17 mouse cellular contexts compared by ENCODE assay signal in the genomic region with DNA sequence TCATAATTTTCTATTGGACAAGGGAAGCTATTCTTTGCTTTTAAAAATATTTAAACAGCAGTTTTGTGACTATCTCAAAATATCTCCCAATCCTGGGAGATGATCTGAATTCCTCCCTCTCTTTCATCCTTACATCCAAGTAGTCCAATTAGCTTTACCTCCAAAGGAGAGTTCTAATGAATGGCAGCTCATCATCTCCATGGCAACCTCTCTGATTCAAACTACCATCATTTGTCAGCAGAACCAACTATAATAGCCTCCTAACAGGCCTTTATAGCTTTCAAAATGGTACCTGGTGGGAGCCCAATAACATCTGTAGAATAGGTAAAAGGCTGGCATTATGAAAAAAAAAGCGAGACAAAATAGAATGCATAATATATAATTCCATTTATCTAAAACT.
"Had no signal": no experiment of that assay in that cellular context is flagged by ENCODE, and none has a peak within 500 bp of the region (broad histone marks: within the 10 kb centered on the region; RNA-seq: fewer than 3 reads in every experiment).

No protein-coding gene starts in this region.

- ATAC-seq: liver, postnatal 0 days; lung, postnatal 0 days had no signal

- H3K27me3 ChIP-seq: liver, embryonic 15.5 days; lung, embryonic 15.5 days; megakaryocyte, embryonic 14.5 days; midbrain, embryonic 12.5 days; neural tube, embryonic 12.5 days; stomach, embryonic 15.5 days had no signal

- H3K4me3 ChIP-seq: liver, embryonic 15.5 days; lung, embryonic 15.5 days; megakaryocyte, embryonic 14.5 days; midbrain, embryonic 12.5 days; neural tube, embryonic 12.5 days; stomach, embryonic 15.5 days had no signal

- H3K36me3 ChIP-seq: liver, embryonic 15.5 days; lung, embryonic 15.5 days; midbrain, embryonic 12.5 days; neural tube, embryonic 12.5 days; stomach, embryonic 15.5 days had no signal

- DNase-seq: liver, postnatal 0 days; lung, adult 2 months; lung, postnatal 14 days; lung, postnatal 36 days; right cerebral cortex, postnatal 14 days; thymus, adult 2 months; thymus, postnatal 25 days; thymus, postnatal 4 days had no signal

- H3K4me2 ChIP-seq: liver, embryonic 15.5 days; lung, embryonic 15.5 days; midbrain, embryonic 12.5 days; neural tube, embryonic 12.5 days; stomach, embryonic 15.5 days had no signal

- H3K9ac ChIP-seq: liver, embryonic 15.5 days; liver, postnatal 0 days; lung, embryonic 15.5 days; midbrain, embryonic 12.5 days; neural tube, embryonic 12.5 days; stomach, embryonic 15.5 days had no signal

- H3K4me1 ChIP-seq: liver, embryonic 15.5 days; lung, embryonic 15.5 days; megakaryocyte, embryonic 14.5 days; midbrain, embryonic 12.5 days; neural tube, embryonic 12.5 days; stomach, embryonic 15.5 days had no signal

- H3K9me3 ChIP-seq: liver, embryonic 15.5 days; lung, embryonic 15.5 days; midbrain, embryonic 12.5 days; neural tube, embryonic 12.5 days; stomach, embryonic 15.5 days had no signal

- H3K27ac ChIP-seq: liver, embryonic 15.5 days; lung, embryonic 15.5 days; macrophage; midbrain, embryonic 12.5 days; neural tube, embryonic 12.5 days; stomach, embryonic 15.5 days; stomach, postnatal 0 days had no signal
